In genomic region chr11:28365209-28365928, GRCm38 (mm10) we compare ENCODE assay signal across 8 mouse cellular contexts. TPM values are rescaled to one million over a fixed set of nuclear protein-coding genes. Genes with fewer than 3 reads are reported as not detected.
DNase-seq lines count a peak whose midpoint lies in the region; ATAC-seq lines count a peak whose summit lies in the region.

No protein-coding gene starts in this region.

- H3K36me3 ChIP-seq in hindbrain, embryonic 16.5 days (ENCODE audit: control insufficient read depth, insufficient read depth, low read length) = no peaks in the 10 kb centered on the region

- H3K4me1 ChIP-seq in hindbrain, embryonic 16.5 days (ENCODE audit: control insufficient read depth, insufficient read depth, low read depth, low read length) = peaks cover 9% of the 10 kb centered on the region

- peak overlapping the region; percentile 67 for H3K4me2 ChIP-seq in hindbrain, embryonic 16.5 days (ENCODE audit: low read length)

- ATAC-seq in hindbrain, embryonic 16.5 days = peak; percentile 97

- H3K9me3 ChIP-seq in hindbrain, embryonic 16.5 days (ENCODE audit: control insufficient read depth, low read length) = peaks cover 2% of the 10 kb centered on the region; the same call in 1 of the 2 replicates

- peak overlapping the region; percentile 39 for H3K4me3 ChIP-seq in hindbrain, embryonic 16.5 days (ENCODE audit: low read length)

- peak overlapping the region; percentile 62 for H3K27ac ChIP-seq in hindbrain, embryonic 16.5 days (ENCODE audit: low read depth, low read length)

- 4% methylated on average over 26 of the region's 26 CpGs for WGBS in hindbrain, embryonic 16.5 days

- DNase-seq in ZHBTc4 (ENCODE audit: low read depth, low spot score) = peak; percentile 92
- DNase-seq in cerebellum, postnatal 36 days = peak; percentile 35 to 52
- DNase-seq in gastrocnemius, adult 8-10 months (ENCODE audit: low spot score in 2 of 2) = peak; percentile 53 to 61
- peak; percentile 55 for DNase-seq in left cerebral cortex, adult 11 months (ENCODE audit: low spot score)
- DNase-seq in lung, postnatal 14 days = peak; percentile 89
- DNase-seq in ovary, postnatal 36 days (ENCODE audit: low spot score) = peak; percentile 67
- DNase-seq in thymus, postnatal 14 days = peak; percentile 75

- H3K9ac ChIP-seq in hindbrain, embryonic 16.5 days (ENCODE audit: low read depth, low read length) = peak overlapping the region; percentile 57

- H3K27me3 ChIP-seq in hindbrain, embryonic 16.5 days (replicated peaks; ENCODE audit: control insufficient read depth, insufficient read depth, low read length) = no peaks in the 10 kb centered on the region

RNA-seq across cellular contexts. Expression of gene Gm6685, which starts 25.7 kb away (rescaled TPM):
- 1 to 10 TPM; 4.4 to 6.7 (median 6.6) TPM for total RNA-seq in gastrocnemius, adult 8-10 months (2022)
- 0.41 TPM in 1 of 2 replicates, not detected in the other for polyA plus RNA-seq in hindbrain, embryonic 16.5 days (2015; fragmentation: Nextera tagmentation; extraction: Ambion mirVana)

Comparison
In these comparisons a context has a peak if more than half of its experiments do, and no peak if none do; other contexts are left out.
1. Peak in every context shown above with its lines: DNase-seq, ATAC-seq, H3K4me3 ChIP-seq and H3K27ac ChIP-seq.